Mouse (Mus musculus) MN1 (cell line): ENCODE data around the gene Uggt2.
"Not testable (repeated sequence)": the region's sequence is repeated elsewhere in the genome, so short reads cannot be mapped to it uniquely, and the experiment has no call there.

Source experiments
- DNase-seq: peaks from one replicate; pipeline ENCODE4 v3.0.0-alpha.2; 2016; ENCODE audit warnings: low spot score

Gene Uggt2

GRCm38 (mm10) chr14:119037076-119037683, 62.0 kb downstream of the Uggt2 start:
- no peak for DNase-seq

GRCm38 (mm10) chr14:119027675-119028253, 71.5 kb downstream of the Uggt2 start:
- no peak for DNase-seq

- no peak for DNase-seq
These were observed 72.1 kb downstream of the Uggt2 start for GRCm38 (mm10) chr14:119027130-119027529.

- DNase-seq, result no peak
These were observed 73.3 kb downstream of the Uggt2 start for GRCm38 (mm10) chr14:119025889-119026288.

GRCm38 (mm10) chr14:119013549-119013948, 85.7 kb downstream of the Uggt2 start:
- no peak for DNase-seq

GRCm38 (mm10) chr14:119012607-119013431, 86.4 kb downstream of the Uggt2 start:
- no peak for DNase-seq

- DNase-seq, result no peak
These were observed 89.7 kb downstream of the Uggt2 start for GRCm38 (mm10) chr14:119009531-119009930.

GRCm38 (mm10) chr14:119008031-119008590, 91.1 kb downstream of the Uggt2 start:
- DNase-seq, result no peak

- DNase-seq, result peak; percentile 97
These were observed 91.9 kb downstream of the Uggt2 start for GRCm38 (mm10) chr14:119007103-119007951.

GRCm38 (mm10) chr14:119006441-119007102, 92.7 kb downstream of the Uggt2 start:
- no peak for DNase-seq

- DNase-seq, result peak; percentile 70
These were observed 93.4 kb downstream of the Uggt2 start for GRCm38 (mm10) chr14:119005834-119006233.

- no peak for DNase-seq
These were observed 95.9 kb downstream of the Uggt2 start for GRCm38 (mm10) chr14:119003320-119003719.

GRCm38 (mm10) chr14:118995226-118995925, 103.9 kb downstream of the Uggt2 start:
- DNase-seq, result no peak

- no peak for DNase-seq
These were observed 111.4 kb downstream of the Uggt2 start for GRCm38 (mm10) chr14:118987523-118988496.

GRCm38 (mm10) chr14:118986653-118987522, 112.3 kb downstream of the Uggt2 start:
- DNase-seq, result peak; percentile 71

GRCm38 (mm10) chr14:118984161-118984560, 115.1 kb downstream of the Uggt2 start:
- no peak for DNase-seq

- no peak for DNase-seq
These were observed 115.8 kb downstream of the Uggt2 start for GRCm38 (mm10) chr14:118983396-118983795.

GRCm38 (mm10) chr14:118982429-118983045, 116.7 kb downstream of the Uggt2 start:
- DNase-seq, result not testable (repeated sequence)
